Mouse (Mus musculus) thymus, postnatal 10 days (tissue): ENCODE data around the gene 4931423N10Rik.
"Not testable (repeated sequence)": the region's sequence is repeated elsewhere in the genome, so short reads cannot be mapped to it uniquely, and the experiment has no call there.

Experiments used
- DNase-seq, 2 experiments: peaks; one replicate each; pipeline ENCODE4 v3.0.0; 2021; ENCODE audit warnings: low spot score in 2 of 2

4931423N10Rik gene

GRCm38 (mm10) chr2:23207070-23207526, at the start of gene 4931423N10Rik:
Gene 4931423N10Rik (plus strand): TSS chr2:23207476.
- DNase-seq: no peak

DNA sequence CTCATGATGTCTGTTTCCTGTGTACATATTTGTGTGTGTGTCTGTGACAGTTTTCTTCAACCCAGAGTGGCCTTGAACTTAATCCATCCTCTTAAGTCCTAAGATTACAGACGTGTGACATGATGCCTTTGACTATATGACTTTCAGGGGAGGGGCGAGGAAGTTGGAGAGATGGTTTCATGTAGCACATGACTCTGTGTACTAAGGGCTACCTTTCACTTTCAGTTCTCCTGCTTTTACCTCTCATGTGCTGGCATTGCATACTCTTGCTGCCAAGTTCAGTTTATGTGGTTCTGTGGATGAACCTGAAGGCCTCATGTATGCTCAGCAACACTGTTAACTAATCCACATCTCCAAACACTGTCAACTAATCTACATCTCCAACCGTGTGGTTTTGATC, 35.0 kb upstream of the 4931423N10Rik start:
- DNase-seq: no peak

GRCm38 (mm10) chr2:23194366-23194765, 12.9 kb upstream of the 4931423N10Rik start:
- no peak for DNase-seq

DNA sequence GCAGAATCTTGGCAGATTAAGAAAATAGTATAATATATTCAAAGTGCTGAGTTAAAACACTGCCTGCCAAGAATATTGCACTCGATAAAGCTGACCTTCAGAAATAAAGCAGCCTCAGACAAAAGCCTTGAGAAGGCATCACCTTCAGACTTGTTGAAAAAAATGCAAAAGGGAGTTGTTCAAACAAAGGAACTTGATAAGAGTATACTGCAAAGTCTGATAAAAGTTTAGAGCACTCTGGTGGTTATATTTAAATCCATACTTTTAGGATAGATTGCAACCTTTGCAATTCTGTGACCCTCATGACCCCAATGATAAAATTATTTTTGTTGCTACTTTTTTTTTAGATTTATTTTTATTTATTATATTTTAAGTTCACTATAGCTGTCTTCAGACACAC, 6.2 kb upstream of the 4931423N10Rik start:
- no peak for DNase-seq

GRCm38 (mm10) chr2:23202900-23203670, 4.2 kb upstream of the 4931423N10Rik start:
- no peak for DNase-seq

DNA sequence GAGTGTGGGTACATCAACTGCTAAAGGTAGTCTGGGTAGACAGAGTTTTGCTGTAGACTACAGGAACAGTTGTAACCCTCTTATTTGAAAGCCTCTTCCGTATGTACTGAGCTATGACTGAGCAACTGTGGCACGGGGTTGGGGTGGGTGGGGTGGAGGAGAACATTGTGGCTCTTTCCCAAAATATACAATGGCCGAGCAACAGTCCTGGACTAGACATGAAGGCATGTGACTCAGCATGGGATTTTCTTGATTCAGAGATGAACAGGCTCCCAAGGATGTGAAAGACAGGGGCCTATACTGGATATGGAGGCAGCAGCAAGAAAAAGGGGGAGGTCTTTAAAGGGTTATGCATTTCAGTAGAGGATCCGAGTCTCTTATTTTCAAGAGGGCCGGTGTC, 6.4 kb downstream of the 4931423N10Rik start:
- no peak for DNase-seq

- DNase-seq: no peak
Measured at GRCm38 (mm10) chr2:23225199-23225598, 17.9 kb downstream of the 4931423N10Rik start.

GRCm38 (mm10) chr2:23228463-23228862, 21.2 kb downstream of the 4931423N10Rik start:
- DNase-seq: no peak

DNA sequence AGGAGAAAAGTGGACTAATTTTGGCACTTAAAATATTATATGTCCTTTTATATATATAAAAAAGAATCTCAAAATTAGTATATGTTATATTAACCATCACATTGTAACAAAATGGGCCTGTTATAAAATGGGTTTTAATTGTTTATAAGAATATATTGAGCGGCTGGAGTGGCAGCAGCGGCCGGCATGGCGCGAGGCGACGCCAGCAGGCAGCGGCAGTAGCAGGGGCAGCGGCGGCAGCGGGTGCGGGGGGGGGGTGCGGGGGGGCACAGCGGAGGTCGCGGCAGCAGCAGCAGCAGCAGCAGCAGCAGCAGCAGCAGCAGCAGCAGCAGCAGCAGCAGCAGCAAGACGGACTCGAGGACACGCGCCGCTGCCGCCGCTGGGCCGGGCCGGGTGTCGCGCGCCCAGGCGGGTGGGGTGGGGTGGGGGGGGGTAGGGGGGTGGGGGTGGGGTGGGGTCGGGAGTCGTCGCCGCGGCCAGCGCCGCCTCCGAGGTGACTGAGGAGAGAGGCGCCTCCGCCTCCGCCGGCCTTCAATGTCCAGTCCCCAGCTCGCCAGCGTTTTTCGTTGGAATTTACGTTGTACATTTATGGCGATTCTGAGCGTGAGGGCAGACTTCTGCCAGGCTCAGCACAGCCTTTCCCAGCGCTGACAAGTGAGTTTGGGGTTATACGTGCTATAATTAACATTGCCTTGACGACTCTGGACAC, 26.9 kb downstream of the 4931423N10Rik start:
- no peak for DNase-seq

GRCm38 (mm10) chr2:23290991-23291390, 83.7 kb downstream of the 4931423N10Rik start:
- not testable (repeated sequence) for DNase-seq

GRCm38 (mm10) chr2:23314869-23315268, 107.6 kb downstream of the 4931423N10Rik start:
- DNase-seq: no peak
